Mouse (Mus musculus): ENCODE results near the gene Rps28. TPM values are rescaled to one million over a fixed set of nuclear protein-coding genes. Genes with fewer than 3 reads are reported as not detected.

The Rps28 gene
- total RNA-seq, 2 experiments from 2014 or later, result 1,097 to 1,179 TPM

GRCm38 (mm10) chr17:33771617-33772016 lies 52.7 kb downstream of the Rps28 start:
- DNase-seq, result no peak

Other genes with a start within 250 kb of the Rps28 start
- gene Zfp414, start 195.5 kb downstream of the Rps28 start, total RNA-seq (2021), result 10 to 100 TPM; 25.4 to 27.5 TPM
- not detected for gene Pram1, start 186.5 kb downstream of the Rps28 start, total RNA-seq (2021)
- 100 to 1,000 TPM; 154 to 180 TPM for gene Hnrnpm, start 137.7 kb downstream of the Rps28 start, total RNA-seq (2021)
- gene March2, start 105.9 kb downstream of the Rps28 start, total RNA-seq (2021), result 10 to 100 TPM; 84.4 to 96.9 TPM
- gene Rab11b, start 64.0 kb downstream of the Rps28 start, total RNA-seq (2021), result 100 to 1,000 TPM; 333 to 343 TPM
- 10 to 100 TPM; 29.1 to 35.0 TPM for gene Angptl4, start 42.7 kb downstream of the Rps28 start, total RNA-seq (2021)
- gene Kank3, start 14.0 kb downstream of the Rps28 start, total RNA-seq (2021), result 10 to 100 TPM; 57.5 to 58.5 TPM
- gene Ndufa7, start within 50 bp of the Rps28 start, total RNA-seq (2021), result 100 to 1,000 TPM; 423 to 447 TPM
- 10 to 100 TPM; 16.8 to 21.4 TPM for gene Cd320, start 18.5 kb upstream of the Rps28 start, total RNA-seq (2021)
- not detected for gene Gm7029, start 49.3 kb upstream of the Rps28 start, total RNA-seq (2021)
- gene Kifc1, start 66.1 kb upstream of the Rps28 start, total RNA-seq (2021), result 10 to 100 TPM; 40.2 to 42.7 TPM
- not detected for gene Platr17, start 80.6 kb upstream of the Rps28 start, total RNA-seq (2021)
- 10 to 100 TPM; 16.5 to 18.0 TPM for gene Daxx, start 84.9 kb upstream of the Rps28 start, total RNA-seq (2021)
- 10 to 100 TPM; 72.3 to 78.5 TPM for gene Tapbp, start 91.3 kb upstream of the Rps28 start, total RNA-seq (2021)
- gene Zbtb22, start 91.3 kb upstream of the Rps28 start, total RNA-seq (2021), result 10 to 100 TPM; 34.3 to 35.8 TPM
- gene Rgl2, start 105.0 kb upstream of the Rps28 start, total RNA-seq (2021), result 10 to 100 TPM; 56.5 to 58.1 TPM
- gene Pfdn6, start 115.8 kb upstream of the Rps28 start, total RNA-seq (2021), result 10 to 100 TPM; 78.0 to 79.5 TPM
- gene Wdr46, start 116.1 kb upstream of the Rps28 start, total RNA-seq (2021), result 10 to 100 TPM; 13.3 to 14.4 TPM
- 1 to 10 TPM; 2.3 to 2.9 TPM for gene B3galt4, start 126.9 kb upstream of the Rps28 start, total RNA-seq (2021)
- 10 to 100 TPM; 38.1 to 40.1 TPM for gene Vps52, start 131.2 kb upstream of the Rps28 start, total RNA-seq (2021)
- 100 to 1,000 TPM; 648 to 719 TPM for gene Rps18, start 131.4 kb upstream of the Rps28 start, total RNA-seq (2021)
- gene H2-K1, start 175.8 kb upstream of the Rps28 start, total RNA-seq (2021), result 10 to 100 TPM; 33.9 to 35.4 TPM
- 10 to 100 TPM; 18.7 to 19.8 TPM for gene Ring1, start 200.1 kb upstream of the Rps28 start, total RNA-seq (2021)
- gene H2-Ke6, start 203.5 kb upstream of the Rps28 start, total RNA-seq (2021), result 10 to 100 TPM; 63.6 to 69.6 TPM
- gene Slc39a7, start 207.1 kb upstream of the Rps28 start, total RNA-seq (2021), result 10 to 100 TPM; 83.8 to 86.5 TPM
- 10 to 100 TPM; 35.5 to 39.5 TPM for gene Rxrb, start 207.2 kb upstream of the Rps28 start, total RNA-seq (2021)
- 1 to 10 TPM; 1.4 to 2.2 TPM for gene Col11a2, start 214.9 kb upstream of the Rps28 start, total RNA-seq (2021)

Data from heart, postnatal 4 days (tissue).